Mouse (Mus musculus) heart, embryonic 10.5 days (tissue): Measurements from ENCODE around the gene 4933417A18Rik. TPM values are rescaled to one million over a fixed set of nuclear protein-coding genes. Genes with fewer than 3 reads are reported as not detected.
"Not testable (repeated sequence)": the region's sequence is repeated elsewhere in the genome, so short reads cannot be mapped to it uniquely, and the experiment has no call there.

Experiments
- DNase-seq: peaks from one replicate; pipeline ENCODE4 v3.0.0-alpha.2; 2017; ENCODE audit warnings: low spot score
- H3K27ac ChIP-seq: fragments of 300-500 bp; sonication (generic); 2 replicates; pipeline ENCODE4 v1.5.1; 2016; ENCODE audit warnings: mild to moderate bottlenecking
- H3K27me3 ChIP-seq: fragments of 300-500 bp; sonication (generic); 2 replicates; pipeline ENCODE4 v1.6.1; 2016; ENCODE audit warnings: mild to moderate bottlenecking; ENCODE audit not compliant: poor library complexity, insufficient read depth, severe bottlenecking
- H3K36me3 ChIP-seq: fragments of 300-500 bp; sonication (generic); 2 replicates; pipeline ENCODE4 v1.6.1; 2016; ENCODE audit warnings: mild to moderate bottlenecking, moderate library complexity
- H3K4me1 ChIP-seq: fragments of 300-500 bp; sonication (generic); 2 replicates; pipeline ENCODE4 v1.6.1; 2016; ENCODE audit warnings: mild to moderate bottlenecking
- H3K4me3 ChIP-seq: fragments of 300-500 bp; sonication (generic); 2 replicates; pipeline ENCODE4 v1.5.1; 2016; ENCODE audit warnings: mild to moderate bottlenecking, moderate library complexity
- H3K9me3 ChIP-seq: fragments of 300-500 bp; sonication (generic); 2 replicates; pipeline ENCODE4 v1.6.1; 2016; ENCODE audit warnings: mild to moderate bottlenecking, moderate library complexity
- WGBS: fragments of 180-500 bp; shearing (Covaris S2); methylation state at CpG from one replicate; pipeline ENCODE4 v1.1.7; 2016; 5-methylcytosine and 5-hydroxymethylcytosine counted together
- polyA plus RNA-seq: library from polyadenylated mRNA; unstranded; fragments of >200 nt; fragmentation: Nextera tagmentation; extraction: Ambion mirVana; gene quantifications from 2 replicates; pipeline ENCODE4 v1.2.1, GENCODE M21; 2016

The 4933417A18Rik gene
- polyA plus RNA-seq, 1 experiment from 2014 or later, result not detected

DNA sequence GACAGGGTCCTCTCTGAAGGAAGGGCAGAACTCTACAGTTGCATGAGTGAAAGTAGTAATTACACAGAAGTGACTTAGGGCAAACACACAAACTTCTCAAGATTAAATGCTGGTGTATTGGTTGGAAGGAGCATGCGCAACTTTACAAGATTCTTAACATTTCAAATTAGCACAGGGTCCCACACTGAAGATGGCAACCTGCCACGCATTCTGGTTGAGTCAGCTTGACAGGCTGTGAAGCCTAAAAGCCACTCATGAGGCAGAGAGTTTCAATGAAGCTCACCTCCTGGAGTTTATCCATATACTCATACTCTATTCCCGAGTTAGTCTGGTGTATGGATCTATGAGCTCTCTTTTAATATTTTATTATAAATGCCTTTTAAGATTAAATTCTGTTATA, 33.9 kb downstream of the 4933417A18Rik start:
- peaks cover 12% of the 10 kb centered on the region for H3K27me3 ChIP-seq
- DNase-seq, H3K9me3 ChIP-seq, H3K4me3 ChIP-seq, H3K4me1 ChIP-seq, H3K36me3 ChIP-seq, H3K27ac ChIP-seq: not testable (repeated sequence)
- WGBS, result 77% methylated on average over 3 of the region's 3 CpGs

DNA sequence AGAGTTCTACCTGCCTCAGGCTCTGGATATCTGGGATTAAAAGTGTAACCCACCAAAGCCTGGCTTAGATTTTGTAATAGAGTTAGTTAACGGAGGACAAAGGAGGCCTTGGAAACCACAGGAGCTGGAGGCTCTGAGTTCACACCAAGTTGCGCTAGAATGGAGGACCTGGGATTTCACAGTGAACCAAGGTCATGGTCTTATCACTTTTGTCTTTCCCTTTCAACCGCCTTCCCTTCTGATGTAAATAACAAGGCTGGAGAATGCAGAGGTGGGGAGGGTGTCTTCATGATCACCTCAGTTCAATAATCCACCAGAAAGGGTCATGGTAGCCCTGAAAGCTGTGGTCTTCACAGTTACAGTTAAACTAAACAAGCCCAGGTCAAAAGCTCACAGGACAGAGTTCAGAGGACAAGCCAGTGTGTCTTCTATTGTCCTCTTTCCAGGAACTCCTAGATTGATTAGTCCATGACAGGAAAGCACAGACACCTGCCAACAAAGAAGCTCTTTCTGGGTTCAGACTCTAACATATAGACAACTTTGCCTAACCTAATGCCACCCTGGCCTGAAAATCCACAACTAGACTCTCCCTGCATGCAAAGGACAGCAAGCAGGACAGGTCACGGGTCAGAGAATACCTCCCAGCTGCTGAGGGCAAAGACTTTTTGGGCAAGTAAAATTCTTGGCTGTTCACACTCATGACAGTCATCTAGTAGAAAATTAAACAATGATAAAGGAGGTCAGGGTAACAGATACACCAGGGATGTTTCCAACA, 37.0 kb downstream of the 4933417A18Rik start:
- no peak overlapping the region for H3K27ac ChIP-seq
- H3K36me3 ChIP-seq, result no peaks in the 10 kb centered on the region
- 81% methylated on average over 4 of the region's 4 CpGs for WGBS
- no peak for DNase-seq
- no peaks in the 10 kb centered on the region for H3K9me3 ChIP-seq
- peaks cover 33% of the 10 kb centered on the region for H3K27me3 ChIP-seq
- no peak overlapping the region for H3K4me3 ChIP-seq
- peaks cover 7% of the 10 kb centered on the region; the same call in 1 of the 2 replicates for H3K4me1 ChIP-seq

GRCm38 (mm10) chr13:34963511-34964397, 39.5 kb downstream of the 4933417A18Rik start, which contains the start of gene Eci3:
Eci3 (minus strand) TSS chr13:34963810.
- H3K4me3 ChIP-seq, result peak within 1 kb of the TSS; percentile 64
- peaks cover 37% of the 10 kb centered on the region for H3K27me3 ChIP-seq
- 2% methylated on average over 32 of the region's 32 CpGs for WGBS
- no peak for DNase-seq
- peaks cover 7% of the 10 kb centered on the region; the same call in 1 of the 2 replicates for H3K4me1 ChIP-seq
- peak within 1 kb of the TSS; percentile 52; the same call in 1 of the 2 replicates for H3K27ac ChIP-seq
- H3K36me3 ChIP-seq, result no peaks in the 10 kb centered on the region
- no peaks in the 10 kb centered on the region for H3K9me3 ChIP-seq

DNA sequence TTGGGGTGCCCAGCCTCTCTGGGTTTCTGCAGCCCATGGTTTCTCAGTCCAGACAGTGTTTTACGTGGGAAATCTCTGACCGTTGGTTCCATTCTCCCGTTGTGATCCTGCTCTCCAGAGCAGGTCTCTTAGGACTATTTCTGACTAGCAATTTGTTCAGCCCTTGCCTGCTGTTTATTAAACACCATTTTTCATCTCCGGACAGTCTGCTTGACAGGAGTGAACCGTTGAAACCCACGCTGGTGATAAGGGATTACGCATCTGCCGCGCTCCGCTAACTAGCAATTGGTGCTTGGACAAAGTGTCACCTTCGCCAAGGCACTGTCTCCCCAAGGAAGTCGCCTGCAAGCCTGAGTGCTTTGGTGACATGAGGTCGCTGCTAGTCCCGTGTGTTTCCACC, 40.2 kb downstream of the 4933417A18Rik start:
- Histone ChIP-seq H3K9me3 (no peaks in the 10 kb centered on the region), H3K36me3 (no peaks in the 10 kb centered on the region), H3K4me3 (peak overlapping the region; percentile 64), H3K27ac (no peak overlapping the region), H3K27me3 (peaks cover 37% of the 10 kb centered on the region), H3K4me1 (peaks cover 7% of the 10 kb centered on the region; the same call in 1 of the 2 replicates)
- WGBS, result 6% methylated on average over 14 of the region's 14 CpGs
- DNase-seq, result no peak

DNA sequence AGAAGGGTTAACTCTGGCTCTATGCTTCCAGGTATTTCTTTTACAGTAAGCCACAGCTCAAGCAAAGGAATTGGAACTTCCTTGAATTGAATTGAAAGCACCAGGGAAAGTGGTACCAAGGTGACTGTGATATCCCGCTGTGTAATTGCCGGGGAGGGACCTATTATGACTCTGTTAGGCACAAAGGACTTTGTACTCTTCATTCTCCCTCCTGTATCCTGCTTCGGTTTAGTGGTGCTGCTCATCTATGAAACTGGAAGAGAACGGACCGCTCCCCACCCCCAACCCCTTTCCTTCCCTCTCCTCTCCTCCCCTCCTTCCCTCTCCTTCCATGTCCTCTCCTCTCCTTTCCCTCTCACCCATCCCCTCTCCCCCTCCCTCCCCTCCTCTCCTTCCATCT, 40.7 kb downstream of the 4933417A18Rik start:
- H3K4me1 ChIP-seq, result peaks cover 7% of the 10 kb centered on the region; the same call in 1 of the 2 replicates
- H3K36me3 ChIP-seq, result no peaks in the 10 kb centered on the region
- H3K4me3 ChIP-seq, result peak overlapping the region; percentile 64
- no peaks in the 10 kb centered on the region for H3K9me3 ChIP-seq
- WGBS, result 13% methylated on average over 5 of the region's 5 CpGs
- no peak overlapping the region for H3K27ac ChIP-seq
- no peak for DNase-seq
- H3K27me3 ChIP-seq, result peaks cover 37% of the 10 kb centered on the region

GRCm38 (mm10) chr13:34965647-34966046, 41.4 kb downstream of the 4933417A18Rik start:
- not testable (repeated sequence) for H3K9me3 ChIP-seq, H3K4me3 ChIP-seq, DNase-seq, H3K27ac ChIP-seq, H3K4me1 ChIP-seq, H3K36me3 ChIP-seq
- 73% methylated on average over 9 of the region's 9 CpGs for WGBS
- H3K27me3 ChIP-seq, result peaks cover 37% of the 10 kb centered on the region

- H3K9me3 ChIP-seq, DNase-seq, H3K27me3 ChIP-seq, H3K4me1 ChIP-seq, H3K4me3 ChIP-seq, H3K27ac ChIP-seq, H3K36me3 ChIP-seq: not testable (repeated sequence)
Measured at GRCm38 (mm10) chr13:34972456-34972855, 48.2 kb downstream of the 4933417A18Rik start.

- WGBS, result 19% methylated on average over 1 of the region's 1 CpGs
- Histone ChIP-seq H3K4me1 (no peaks in the 10 kb centered on the region), H3K36me3 (peaks cover 14% of the 10 kb centered on the region), H3K9me3 (no peaks in the 10 kb centered on the region), H3K4me3 (no peak overlapping the region), H3K27me3 (no peaks in the 10 kb centered on the region), H3K27ac (no peak overlapping the region)
- no peak for DNase-seq
Measured at GRCm38 (mm10) chr13:34973149-34973548, 48.9 kb downstream of the 4933417A18Rik start.

GRCm38 (mm10) chr13:34973770-34974169, 49.6 kb downstream of the 4933417A18Rik start:
- Histone ChIP-seq H3K9me3 (no peaks in the 10 kb centered on the region), H3K4me1 (no peaks in the 10 kb centered on the region), H3K27ac (no peak overlapping the region), H3K4me3 (no peak overlapping the region), H3K36me3 (peaks cover 20% of the 10 kb centered on the region), H3K27me3 (no peaks in the 10 kb centered on the region)
- no peak for DNase-seq
- WGBS, result 29% methylated on average over 1 of the region's 1 CpGs

GRCm38 (mm10) chr13:34976116-34976515, 51.9 kb downstream of the 4933417A18Rik start:
- no peaks in the 10 kb centered on the region for H3K27me3 ChIP-seq
- no peaks in the 10 kb centered on the region for H3K4me1 ChIP-seq
- no peak overlapping the region for H3K4me3 ChIP-seq
- DNase-seq, result no peak
- peaks cover 38% of the 10 kb centered on the region for H3K36me3 ChIP-seq
- H3K9me3 ChIP-seq, result no peaks in the 10 kb centered on the region
- 84% methylated on average over 4 of the region's 4 CpGs for WGBS
- no peak overlapping the region for H3K27ac ChIP-seq

DNA sequence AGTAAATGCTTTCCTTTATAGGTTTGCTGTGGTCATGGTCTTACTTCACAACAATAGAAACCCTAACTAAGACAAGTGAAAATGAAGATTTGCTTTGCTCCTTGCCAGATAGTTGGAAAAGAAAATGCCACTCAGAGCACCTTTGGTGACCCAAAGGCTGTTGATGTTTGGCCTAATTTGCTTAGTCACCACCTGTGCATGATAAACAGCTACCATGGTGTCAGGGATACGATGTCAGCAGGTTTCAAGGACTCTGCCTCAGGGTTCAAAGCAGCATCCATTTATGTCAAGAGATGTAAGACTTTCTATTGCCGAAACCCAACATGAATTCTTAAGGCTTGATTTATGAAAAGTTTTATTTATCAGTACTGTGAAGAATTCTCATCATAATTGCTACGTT, 53.2 kb downstream of the 4933417A18Rik start:
- Histone ChIP-seq H3K27me3 (no peaks in the 10 kb centered on the region), H3K4me1 (no peaks in the 10 kb centered on the region), H3K9me3 (no peaks in the 10 kb centered on the region), H3K36me3 (peaks cover 49% of the 10 kb centered on the region), H3K27ac (no peak overlapping the region), H3K4me3 (no peak overlapping the region)
- WGBS, result 88% methylated on average over 3 of the region's 3 CpGs
- no peak for DNase-seq

GRCm38 (mm10) chr13:34978635-34979034, 54.4 kb downstream of the 4933417A18Rik start:
- not testable (repeated sequence) for H3K27me3 ChIP-seq, DNase-seq, H3K4me1 ChIP-seq, H3K4me3 ChIP-seq, H3K9me3 ChIP-seq, H3K27ac ChIP-seq
- WGBS, result 74% methylated on average over 5 of the region's 5 CpGs
- H3K36me3 ChIP-seq, result peaks cover 57% of the 10 kb centered on the region

DNA sequence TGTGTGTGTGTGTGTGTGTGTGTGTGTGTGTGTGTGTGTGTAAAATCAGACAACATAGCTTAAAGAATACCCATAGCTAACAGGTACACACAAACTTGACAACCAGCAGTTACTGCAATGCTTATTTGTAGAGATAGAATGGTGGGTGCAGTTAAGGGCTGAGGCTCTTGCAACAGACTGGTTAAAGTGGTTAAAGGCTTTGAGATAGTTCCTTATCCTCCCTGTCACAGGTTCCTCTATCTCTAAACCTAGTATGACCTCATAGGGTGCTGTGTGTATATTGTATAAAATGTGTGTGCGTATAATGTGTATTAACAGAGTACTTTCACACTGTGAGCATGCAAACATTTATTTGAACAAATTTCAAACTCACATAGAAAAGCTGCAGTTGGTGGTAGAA, 59.3 kb downstream of the 4933417A18Rik start:
- peaks cover 81% of the 10 kb centered on the region for H3K36me3 ChIP-seq
- H3K4me1 ChIP-seq, H3K9me3 ChIP-seq, H3K27me3 ChIP-seq, H3K27ac ChIP-seq, H3K4me3 ChIP-seq, DNase-seq: not testable (repeated sequence)
- 86% methylated on average over 1 of the region's 1 CpGs for WGBS
